Mouse (Mus musculus) midbrain, embryonic 10.5 days (tissue): ENCODE data around the gene Gm5128. TPM values are rescaled to one million over a fixed set of nuclear protein-coding genes. Genes with fewer than 3 reads are reported as not detected.
"Not testable (repeated sequence)": the region's sequence is repeated elsewhere in the genome, so short reads cannot be mapped to it uniquely, and the experiment has no call there.

Experiments used
- DNase-seq: peaks from one replicate; pipeline ENCODE4 v3.0.0-alpha.2; 2017; ENCODE audit warnings: low spot score
- H3K27ac ChIP-seq: fragments of 300-500 bp; sonication (generic); replicated peaks from 2 replicates; pipeline ENCODE4 v1.5.1; 2016; ENCODE audit warnings: mild to moderate bottlenecking
- H3K27me3 ChIP-seq: fragments of 300-500 bp; sonication (generic); 2 replicates; pipeline ENCODE4 v1.6.1; 2016; ENCODE audit warnings: low read depth, mild to moderate bottlenecking; ENCODE audit not compliant: poor library complexity, severe bottlenecking
- H3K36me3 ChIP-seq: fragments of 300-500 bp; sonication (generic); 2 replicates; pipeline ENCODE4 v1.6.1; 2016; ENCODE audit warnings: mild to moderate bottlenecking, moderate library complexity
- H3K4me1 ChIP-seq: fragments of 300-500 bp; sonication (generic); 2 replicates; pipeline ENCODE4 v1.6.1; 2016
- H3K4me3 ChIP-seq: fragments of 300-500 bp; sonication (generic); 2 replicates; pipeline ENCODE4 v1.5.1; 2016; ENCODE audit warnings: mild to moderate bottlenecking, moderate library complexity
- H3K9me3 ChIP-seq: fragments of 300-500 bp; sonication (generic); replicated peaks from 2 replicates; pipeline ENCODE4 v1.6.1; 2016; ENCODE audit warnings: mild to moderate bottlenecking
- WGBS: fragments of 180-500 bp; shearing (Covaris S2); methylation state at CpG from one replicate; pipeline ENCODE4 v1.1.7; 2016; 5-methylcytosine and 5-hydroxymethylcytosine counted together
- polyA plus RNA-seq: library from polyadenylated mRNA; unstranded; fragments of >200 nt; fragmentation: Nextera tagmentation; extraction: Ambion mirVana; gene quantifications from 2 replicates; pipeline ENCODE4 v1.2.1, GENCODE M21; 2016

Gm5128 gene
- not detected in 2 replicates for polyA plus RNA-seq

GRCm38 (mm10) chrX:135372984-135373383, at the start of gene Gm5128:
TSS of gene Gm5128 (plus strand) at chrX:135373284.
- not testable (repeated sequence) for H3K36me3 ChIP-seq, H3K27ac ChIP-seq, DNase-seq, H3K27me3 ChIP-seq, H3K9me3 ChIP-seq, H3K4me3 ChIP-seq, H3K4me1 ChIP-seq
- WGBS, result no CpG with 5 or more reads among the region's 15 CpGs

GRCm38 (mm10) chrX:135360685-135361084, 12.4 kb upstream of the Gm5128 start:
- WGBS, result 18% methylated on average over 3 of the region's 6 CpGs
- not testable (repeated sequence) for H3K27ac ChIP-seq, H3K4me1 ChIP-seq, H3K4me3 ChIP-seq, H3K27me3 ChIP-seq, DNase-seq, H3K36me3 ChIP-seq, H3K9me3 ChIP-seq

GRCm38 (mm10) chrX:135361943-135362342, 11.1 kb upstream of the Gm5128 start:
- H3K36me3 ChIP-seq, H3K9me3 ChIP-seq, H3K27ac ChIP-seq, H3K4me1 ChIP-seq, H3K27me3 ChIP-seq, DNase-seq, H3K4me3 ChIP-seq: not testable (repeated sequence)
- no CpG with 5 or more reads among the region's 4 CpGs for WGBS

- no CpG with 5 or more reads among the region's 3 CpGs for WGBS
- not testable (repeated sequence) for H3K36me3 ChIP-seq, DNase-seq, H3K4me3 ChIP-seq, H3K27me3 ChIP-seq, H3K4me1 ChIP-seq, H3K27ac ChIP-seq, H3K9me3 ChIP-seq
Measured at GRCm38 (mm10) chrX:135403578-135403977, 30.5 kb downstream of the Gm5128 start.

GRCm38 (mm10) chrX:135421203-135421602, 48.1 kb downstream of the Gm5128 start:
- not testable (repeated sequence) for H3K9me3 ChIP-seq, DNase-seq, H3K27ac ChIP-seq, H3K4me1 ChIP-seq, H3K27me3 ChIP-seq, H3K4me3 ChIP-seq, H3K36me3 ChIP-seq
- 41% methylated on average over 4 of the region's 7 CpGs for WGBS

GRCm38 (mm10) chrX:135421824-135422223, 48.7 kb downstream of the Gm5128 start:
- not testable (repeated sequence) for H3K9me3 ChIP-seq, H3K27ac ChIP-seq, H3K4me3 ChIP-seq, H3K27me3 ChIP-seq, H3K4me1 ChIP-seq, DNase-seq, H3K36me3 ChIP-seq

GRCm38 (mm10) chrX:135422473-135422872, 49.4 kb downstream of the Gm5128 start:
- WGBS, result no CpG with 5 or more reads among the region's 4 CpGs
- not testable (repeated sequence) for H3K27me3 ChIP-seq, H3K4me3 ChIP-seq, H3K4me1 ChIP-seq, DNase-seq, H3K27ac ChIP-seq, H3K36me3 ChIP-seq, H3K9me3 ChIP-seq

Other genes with a start within 250 kb of the Gm5128 start
- gene Gm15023, start 195.7 kb upstream of the Gm5128 start, polyA plus RNA-seq, result not detected in 2 replicates
- gene Tceal6, start 162.6 kb upstream of the Gm5128 start, polyA plus RNA-seq, result 1.5 and 2.4 TPM in 2 replicates
- 0.06 TPM in 1 of 2 replicates, not detected in the other for gene Pramel3, start 71.0 kb upstream of the Gm5128 start, polyA plus RNA-seq
- gene Gm7903, start 60.6 kb downstream of the Gm5128 start, polyA plus RNA-seq, result not detected in 2 replicates
- gene AV320801, start 121.3 kb downstream of the Gm5128 start, polyA plus RNA-seq, result not detected in 2 replicates
- gene Nxf7, start 225.5 kb downstream of the Gm5128 start, polyA plus RNA-seq, result 0.14 TPM in 1 of 2 replicates, not detected in the other